Mouse (Mus musculus): ENCODE results near the gene Rbm20.

Rbm20 gene

DNA sequence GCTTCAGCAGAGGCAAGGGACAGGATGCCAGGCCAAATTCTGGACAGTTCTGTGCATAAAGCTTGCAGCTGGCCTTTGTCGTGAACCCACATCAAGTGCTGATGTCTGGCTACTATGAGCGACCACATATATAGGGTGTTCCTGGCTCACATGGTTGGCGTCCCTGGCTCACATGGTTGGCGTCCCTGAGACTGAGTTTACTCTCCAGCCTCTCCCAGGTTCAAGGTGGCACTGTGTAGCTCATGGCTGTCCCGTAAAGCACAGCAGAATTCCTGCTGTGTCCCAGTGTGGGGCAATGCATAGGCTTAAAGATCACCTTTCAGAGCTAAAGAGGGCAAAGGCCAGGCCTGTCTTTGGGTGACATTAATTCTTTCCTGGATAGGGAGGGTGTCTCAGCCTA lies 78.2 kb downstream of the Rbm20 start:
- no peak for DNase-seq (ENCODE audit: extremely low spot score)

DNA sequence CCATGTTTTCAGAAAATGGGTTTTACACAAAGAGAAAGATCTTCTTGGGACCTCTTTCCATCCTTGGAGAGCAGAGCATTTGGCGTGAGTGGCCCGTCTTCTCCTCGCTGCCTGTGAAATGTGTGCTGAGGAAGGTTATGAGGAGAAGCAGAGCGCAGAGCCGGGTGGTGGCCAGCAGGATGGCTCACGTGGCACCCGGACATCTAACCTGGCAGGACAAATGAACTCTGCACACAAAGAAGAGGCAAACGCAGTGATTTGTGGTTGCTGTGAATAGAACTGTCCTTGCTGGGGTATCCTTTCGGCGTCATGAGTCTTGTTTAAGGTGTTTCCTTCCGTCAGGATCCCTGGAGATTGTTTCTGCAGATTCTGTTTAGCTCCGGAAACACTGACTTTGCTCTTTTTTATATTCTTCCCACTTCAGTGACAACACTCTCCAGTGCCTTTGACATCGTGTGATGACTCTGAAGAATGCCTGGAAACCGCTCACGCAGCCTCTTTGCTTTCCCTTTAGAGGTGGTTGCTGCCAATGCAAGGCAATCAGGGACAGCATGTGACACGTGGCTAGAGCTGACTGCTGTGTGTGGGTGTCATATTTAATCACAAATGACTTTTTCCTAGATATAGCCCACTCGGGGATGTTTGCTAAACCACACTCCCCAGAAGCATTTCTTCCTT lies 80.5 kb downstream of the Rbm20 start:
- no peak for DNase-seq (ENCODE audit: extremely low spot score)

DNA sequence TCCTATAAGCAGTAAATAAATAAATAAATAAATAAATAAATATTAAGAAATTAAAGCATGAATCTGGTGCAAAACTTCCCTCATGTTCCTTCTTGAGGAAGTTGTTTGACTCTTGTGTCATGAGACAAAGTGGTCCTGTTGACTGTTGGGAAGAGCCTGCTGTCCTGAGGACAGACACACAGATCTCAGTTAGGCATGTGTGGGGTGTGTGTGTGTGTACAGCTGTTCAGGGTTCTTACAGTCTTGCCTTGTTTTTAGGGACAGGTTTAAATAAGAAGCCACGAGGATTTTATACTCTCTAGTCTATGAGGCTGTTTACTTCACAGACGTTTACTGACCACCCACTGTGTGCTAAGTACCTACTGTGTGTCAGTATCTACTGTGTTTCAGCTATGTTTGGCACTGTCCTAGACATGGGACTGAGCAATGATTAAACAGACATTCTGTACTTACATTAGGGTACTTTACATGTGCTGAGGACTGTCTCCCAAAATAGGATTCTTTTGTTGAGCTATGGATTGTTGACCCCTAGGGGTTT lies 81.8 kb downstream of the Rbm20 start:
- no peak for DNase-seq (ENCODE audit: extremely low spot score)

DNA sequence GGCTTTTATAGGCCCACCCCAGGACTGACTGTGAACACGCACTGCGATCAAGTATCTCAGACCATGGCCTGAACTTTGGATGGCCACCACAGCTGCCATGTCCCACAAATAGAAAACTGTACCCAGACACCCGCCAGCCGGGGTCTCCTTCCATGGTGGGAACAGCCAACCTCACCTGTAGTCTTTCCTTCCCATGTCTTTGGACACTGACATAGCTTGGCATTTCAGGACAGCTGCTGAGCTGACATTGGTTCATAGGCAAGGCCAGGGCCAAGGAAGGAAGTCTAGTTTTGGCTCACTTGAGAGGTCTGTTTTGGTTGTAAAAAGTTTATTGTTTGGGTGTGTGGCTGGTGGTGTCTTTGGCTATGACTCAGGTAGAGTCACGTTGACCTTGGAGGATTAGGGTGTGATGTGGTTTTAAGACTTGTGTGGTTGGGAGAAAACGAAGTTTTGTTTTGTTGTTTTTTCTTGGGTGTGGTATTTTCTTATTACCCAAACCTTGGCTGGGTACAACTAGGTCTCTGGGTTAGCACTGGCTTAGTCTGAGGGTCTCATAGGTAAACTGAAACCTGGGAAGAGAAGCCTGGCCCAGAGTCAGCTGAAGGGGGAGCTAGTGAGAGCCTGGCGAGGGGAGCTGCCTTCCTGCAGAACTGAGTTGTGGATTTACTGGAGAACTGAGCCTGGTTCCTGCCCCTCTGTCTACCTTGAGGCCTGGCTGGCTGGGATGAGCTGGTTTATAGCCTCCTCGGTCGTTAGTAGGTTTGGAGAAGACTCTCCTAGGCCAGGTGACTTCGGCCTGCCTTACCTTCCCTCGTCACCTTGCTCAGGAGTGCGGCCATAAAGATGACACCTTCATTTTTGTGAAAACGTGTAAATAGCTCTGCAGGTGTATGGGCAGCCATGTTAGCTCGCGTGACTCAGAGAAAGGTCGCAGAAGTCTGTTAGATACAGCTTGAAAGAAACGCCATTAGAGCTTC lies 83.3 kb downstream of the Rbm20 start:
- DNase-seq (ENCODE audit: extremely low spot score), result no peak

DNA sequence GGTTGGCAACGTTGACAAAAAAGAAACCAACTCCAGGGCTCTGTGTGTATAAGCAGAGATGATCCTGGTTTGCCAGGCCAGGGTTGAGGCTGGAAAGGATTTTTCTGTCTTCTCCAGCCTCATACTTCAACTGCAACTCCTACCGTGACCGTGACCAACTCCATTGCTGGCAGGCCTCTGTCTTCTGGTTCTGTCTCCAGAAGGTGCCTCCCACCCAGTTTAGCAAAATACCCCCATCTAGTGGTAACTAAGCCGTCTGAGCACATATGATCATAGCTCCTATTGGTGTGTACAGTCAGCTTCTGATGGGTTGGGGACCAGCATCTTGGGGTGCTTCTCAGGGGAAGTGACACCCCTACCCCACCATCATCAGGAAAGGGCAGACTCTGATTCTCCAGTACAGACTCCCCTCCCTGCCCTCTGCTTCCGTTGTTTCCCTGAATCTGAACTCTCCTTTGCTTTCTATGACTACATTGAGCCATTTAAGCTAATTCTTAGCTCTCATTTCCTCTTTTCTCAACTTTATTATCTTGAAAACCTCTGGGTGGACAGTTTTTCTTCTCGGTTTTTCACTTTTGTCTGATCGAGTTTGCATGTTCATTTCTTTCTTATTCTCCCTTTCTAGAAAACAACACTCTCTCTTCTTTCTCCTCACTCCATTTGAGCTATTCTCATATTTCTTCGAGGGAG lies 85.8 kb downstream of the Rbm20 start:
- no peak for DNase-seq (ENCODE audit: extremely low spot score)

DNA sequence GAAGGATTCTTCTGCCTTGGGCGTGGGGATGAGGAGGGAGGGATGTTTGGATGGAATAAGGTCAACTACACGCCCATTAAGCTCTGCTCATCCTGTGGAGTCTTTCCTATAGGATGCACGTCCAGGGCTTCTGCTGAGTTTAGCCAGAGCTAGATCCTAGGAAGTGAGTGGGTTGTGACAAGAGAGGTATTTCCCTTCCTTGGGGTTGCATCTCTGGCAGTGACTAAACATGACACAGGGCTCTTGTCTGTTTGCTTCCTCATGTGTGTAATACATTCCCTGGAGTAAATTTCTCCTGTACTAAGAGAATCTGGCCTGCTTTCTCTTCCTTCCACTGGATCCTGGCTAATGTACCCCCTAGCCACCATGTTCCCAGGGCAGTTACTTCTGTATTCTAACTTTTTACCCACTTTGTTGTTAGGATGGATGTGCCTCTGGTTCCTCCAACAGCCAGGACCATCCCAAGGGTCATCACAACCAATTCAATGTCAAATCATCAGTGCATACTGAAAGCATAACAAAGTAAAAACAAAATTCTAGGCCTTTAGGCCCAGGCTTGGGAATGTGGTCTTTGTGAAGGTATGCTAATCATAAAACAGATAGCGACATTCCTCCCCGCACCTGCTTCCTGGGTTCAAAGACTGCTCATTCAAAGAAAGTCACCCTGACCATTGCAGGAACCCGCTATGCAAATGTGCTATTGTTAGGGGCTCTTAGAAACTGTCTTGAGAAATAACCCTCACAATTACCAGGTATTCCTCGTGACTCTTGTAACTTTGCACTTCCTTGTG lies 87.8 kb downstream of the Rbm20 start:
- DNase-seq (ENCODE audit: extremely low spot score), result no peak

DNA sequence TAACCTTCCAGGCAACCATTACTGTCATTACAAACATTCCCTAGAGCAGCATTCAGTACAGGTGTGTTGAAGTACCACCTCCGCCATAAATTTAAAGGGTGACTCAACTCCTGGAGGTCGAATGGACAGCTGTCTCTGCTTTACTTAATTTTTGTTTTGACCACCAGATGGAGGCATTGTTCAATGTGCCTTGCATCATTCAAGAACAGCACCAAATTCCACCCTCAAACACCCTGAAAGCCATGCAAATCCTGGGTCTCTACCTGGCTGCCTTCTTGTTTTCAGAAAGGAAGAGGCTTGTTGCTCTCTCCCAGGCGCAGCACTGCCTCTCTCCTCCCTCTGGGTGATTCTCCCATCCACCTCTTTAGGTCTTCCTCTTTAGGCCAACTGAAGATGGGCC lies 91.4 kb downstream of the Rbm20 start:
- DNase-seq (ENCODE audit: extremely low spot score), result peak; percentile 48

DNA sequence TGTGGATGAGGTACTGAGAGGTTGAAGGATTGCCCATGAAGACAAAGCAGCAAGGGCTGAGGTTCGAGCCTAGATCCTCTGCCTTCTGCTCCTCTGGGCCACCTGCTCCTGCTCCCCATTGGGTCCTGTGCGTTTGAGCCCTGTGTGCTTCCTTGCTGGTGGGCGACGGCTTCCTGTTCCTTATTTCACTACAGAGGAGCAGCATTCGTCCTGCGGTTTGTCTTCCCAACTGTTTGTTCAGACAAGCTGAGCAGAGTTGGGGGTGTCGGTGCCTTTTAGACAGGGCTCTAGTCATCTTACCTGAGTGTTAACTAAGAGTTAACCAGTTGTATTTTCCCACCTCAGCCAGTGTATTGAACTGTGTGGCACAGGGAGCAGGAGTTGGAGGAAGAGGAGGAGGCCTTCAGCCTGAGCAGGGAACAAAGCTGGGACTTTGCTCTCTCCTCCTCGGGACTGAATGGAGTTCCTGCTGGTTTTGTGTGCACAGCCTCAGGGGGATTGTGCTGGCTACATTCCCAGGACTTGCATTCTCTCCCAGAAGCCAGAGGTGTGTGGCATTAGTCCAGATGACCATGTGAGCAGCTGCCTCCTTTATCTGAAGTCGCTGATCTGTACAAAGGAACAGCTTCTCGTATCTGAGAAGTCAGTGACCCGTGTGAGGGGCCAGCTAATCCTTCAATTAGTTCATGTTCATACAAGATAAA lies 97.0 kb downstream of the Rbm20 start:
- DNase-seq (ENCODE audit: extremely low spot score), result peak; percentile 40

DNA sequence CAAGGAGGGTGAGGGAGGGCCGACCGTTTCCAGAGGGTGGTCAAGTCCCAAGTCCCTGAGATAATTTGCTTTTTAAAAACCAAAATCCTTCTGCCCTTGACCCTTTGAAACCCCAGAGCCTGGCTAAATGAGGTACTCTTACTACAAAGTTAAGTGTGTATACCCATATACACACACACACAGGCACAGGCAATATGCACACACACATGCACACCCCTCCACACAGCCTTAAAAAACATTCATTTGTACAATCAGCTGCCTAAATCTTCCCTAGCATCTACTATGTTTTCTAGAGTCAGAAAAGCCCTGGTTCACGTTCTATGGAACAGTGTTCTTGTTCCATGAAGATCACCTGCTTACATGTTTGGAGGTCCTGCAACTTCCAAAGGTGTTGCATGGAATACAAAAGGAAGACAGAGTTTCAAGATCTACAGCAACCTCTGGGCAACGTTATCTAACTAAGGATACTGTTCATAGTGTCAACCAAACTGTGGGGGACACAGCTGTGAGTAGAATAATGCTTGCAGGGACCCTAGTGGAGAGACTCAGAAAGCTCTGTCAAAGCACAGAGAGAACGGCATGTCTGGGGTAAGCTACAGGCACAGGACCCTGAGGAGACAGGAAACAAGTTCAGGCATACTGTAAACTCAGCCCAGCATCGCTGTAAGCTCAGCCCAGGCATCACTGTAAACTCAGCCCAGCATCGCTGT lies 97.7 kb downstream of the Rbm20 start:
- no peak for DNase-seq (ENCODE audit: extremely low spot score)

DNA sequence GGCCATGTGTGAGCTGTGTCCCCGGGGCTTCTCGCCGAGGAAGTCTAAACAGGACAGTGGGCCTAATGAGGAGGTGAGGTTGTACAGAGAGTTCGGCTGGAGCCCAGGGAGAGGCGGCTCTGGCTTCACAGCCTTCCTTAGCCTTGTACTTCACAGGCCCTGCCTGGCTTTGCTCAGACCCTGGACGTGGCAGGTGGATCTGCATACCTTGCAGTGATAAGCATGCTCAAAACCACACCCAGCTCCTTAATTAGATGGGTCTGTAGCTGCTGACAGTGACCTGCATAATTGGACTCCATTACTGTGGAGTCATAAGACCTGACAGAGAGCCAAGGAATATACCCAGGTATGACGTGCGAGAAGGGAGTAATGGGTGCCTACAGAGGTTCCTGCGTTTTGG lies 102.3 kb downstream of the Rbm20 start:
- DNase-seq (ENCODE audit: extremely low spot score), result no peak

DNA sequence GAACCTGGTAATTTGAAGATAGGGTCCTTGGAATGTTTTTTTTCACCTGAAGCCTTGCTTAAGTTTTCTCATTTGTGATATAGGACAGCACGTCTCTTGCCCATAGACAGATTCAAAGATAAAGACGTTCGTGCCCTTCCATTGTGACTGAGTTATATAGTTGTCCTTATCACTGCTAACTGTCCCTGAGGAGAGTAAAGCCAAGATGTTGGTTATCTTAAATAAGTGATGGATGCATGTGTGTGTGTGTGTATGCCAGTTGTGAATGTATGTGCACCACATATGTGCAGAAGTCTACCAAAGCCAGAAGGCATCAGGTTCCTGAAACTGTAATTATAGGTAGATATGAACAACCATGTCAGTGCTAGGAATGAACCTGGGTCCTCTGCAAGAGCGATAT lies 102.7 kb downstream of the Rbm20 start:
- DNase-seq (ENCODE audit: extremely low spot score), result no peak

DNA sequence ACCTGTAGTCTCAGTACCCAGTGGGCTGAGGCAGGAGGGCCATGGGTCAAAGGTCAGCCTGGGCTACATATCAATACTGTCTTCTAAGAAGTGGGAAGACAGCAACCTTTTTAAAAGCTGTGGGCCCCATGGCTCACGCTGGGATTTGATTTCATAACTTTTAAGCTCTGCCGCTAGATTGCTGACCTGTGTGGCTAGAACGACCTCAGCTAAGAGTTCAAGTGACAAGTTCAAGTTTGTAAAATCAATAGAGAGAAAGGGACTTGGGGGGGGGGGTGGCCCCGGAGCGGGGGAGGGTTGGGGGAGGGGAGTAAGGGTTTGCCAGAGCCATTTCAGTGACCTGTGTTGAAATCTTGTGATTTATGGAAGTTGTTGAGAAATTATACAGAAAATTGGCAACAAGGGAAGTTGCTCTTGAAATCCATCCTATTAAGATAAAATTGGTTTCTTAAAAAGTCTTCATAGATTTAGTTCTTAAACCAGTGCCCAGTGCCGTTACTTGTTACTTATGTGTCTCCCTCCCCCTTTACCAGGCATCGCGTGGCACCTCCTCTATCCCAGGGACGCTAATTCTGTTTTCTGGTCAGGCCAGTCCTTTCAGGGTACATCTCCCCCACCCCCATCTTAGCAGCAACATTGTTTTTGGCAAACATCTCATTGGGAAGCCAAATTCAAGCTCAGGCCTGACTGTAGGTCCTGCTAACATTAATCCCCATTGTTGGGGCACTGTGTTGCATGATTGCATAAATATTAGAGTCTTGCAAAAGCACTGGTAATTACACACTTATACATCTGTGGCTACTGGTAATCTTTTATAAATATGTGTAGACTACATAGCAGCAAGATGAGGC lies 103.9 kb downstream of the Rbm20 start:
- DNase-seq (ENCODE audit: extremely low spot score), result no peak

DNA sequence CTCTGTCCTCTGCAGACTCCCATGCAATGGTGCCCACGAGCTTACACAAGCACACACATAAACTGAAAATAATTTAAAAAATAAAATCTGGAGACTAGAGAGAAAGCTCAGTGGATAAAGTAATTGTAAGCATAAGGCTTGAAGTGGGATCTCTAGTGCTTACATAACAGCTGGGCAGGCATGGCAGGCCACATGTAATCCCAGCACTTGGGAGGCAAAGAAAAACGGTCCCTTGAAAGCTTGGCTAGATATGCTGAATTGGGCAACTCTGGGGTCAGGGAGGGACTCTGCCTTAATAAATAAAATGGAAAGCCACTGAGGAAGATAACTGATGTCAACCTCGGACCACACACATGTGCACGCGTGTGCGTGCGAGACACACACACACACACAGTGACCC lies 104.7 kb downstream of the Rbm20 start:
- DNase-seq (ENCODE audit: extremely low spot score), result no peak

DNA sequence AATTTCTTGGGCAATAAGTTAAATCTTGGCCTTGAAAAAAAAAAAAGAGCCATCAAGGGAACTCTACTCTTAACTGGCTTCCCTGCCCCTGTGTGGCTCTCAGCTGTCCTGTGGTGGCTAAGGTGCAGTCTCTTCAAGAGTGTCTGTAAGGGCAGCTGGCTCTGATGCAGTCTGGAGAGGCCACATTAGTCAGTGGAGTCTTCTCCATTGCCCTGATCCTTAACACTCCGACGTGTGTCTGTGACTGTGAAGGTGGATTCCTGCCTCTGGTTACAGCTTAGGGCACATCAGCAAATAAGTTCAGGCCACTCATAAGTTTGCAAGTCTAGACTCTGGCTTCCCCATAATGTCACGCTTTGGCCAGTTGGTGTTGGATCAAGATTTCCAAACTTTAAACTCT lies 108.2 kb downstream of the Rbm20 start:
- no peak for DNase-seq (ENCODE audit: extremely low spot score)

DNA sequence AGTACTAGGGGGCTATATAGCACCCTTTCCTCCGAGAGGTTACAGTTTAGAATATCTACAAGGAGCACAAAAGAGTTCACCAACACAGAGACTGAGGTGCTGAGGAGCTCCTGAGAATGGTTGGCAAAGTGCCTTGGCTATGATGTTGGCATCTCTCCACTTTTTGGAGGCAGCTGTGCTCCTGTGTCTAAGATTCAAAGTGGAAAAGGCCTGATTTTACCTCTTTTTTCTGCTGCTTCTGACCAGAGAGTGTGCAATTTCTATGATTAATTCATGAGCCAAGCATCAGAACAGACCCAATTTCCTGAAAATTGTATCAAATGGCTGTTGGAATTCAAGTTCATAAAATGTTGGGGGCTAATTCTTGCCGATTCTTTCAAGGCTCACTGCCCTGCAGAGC lies 109.1 kb downstream of the Rbm20 start:
- DNase-seq (ENCODE audit: extremely low spot score), result no peak

DNA sequence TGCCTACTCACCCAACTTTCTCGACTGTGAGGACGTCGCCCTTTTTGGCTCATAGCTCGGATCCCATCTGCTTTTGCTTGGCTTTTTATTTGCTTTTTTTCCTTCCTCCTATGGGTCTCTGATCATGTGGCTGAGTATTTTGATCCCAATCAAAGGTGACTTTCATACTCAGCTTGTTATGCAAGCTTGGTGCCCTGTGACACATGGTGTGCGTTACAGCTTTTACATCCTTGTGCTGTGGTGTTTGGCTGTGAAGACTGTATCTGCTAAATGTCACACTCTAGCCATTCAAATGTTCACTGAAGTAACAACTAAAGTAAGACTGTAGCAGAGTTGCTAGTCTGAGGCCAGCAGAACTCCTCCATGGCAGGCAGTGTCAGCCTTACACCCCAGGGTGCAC lies 109.7 kb downstream of the Rbm20 start:
- no peak for DNase-seq (ENCODE audit: extremely low spot score)

DNA sequence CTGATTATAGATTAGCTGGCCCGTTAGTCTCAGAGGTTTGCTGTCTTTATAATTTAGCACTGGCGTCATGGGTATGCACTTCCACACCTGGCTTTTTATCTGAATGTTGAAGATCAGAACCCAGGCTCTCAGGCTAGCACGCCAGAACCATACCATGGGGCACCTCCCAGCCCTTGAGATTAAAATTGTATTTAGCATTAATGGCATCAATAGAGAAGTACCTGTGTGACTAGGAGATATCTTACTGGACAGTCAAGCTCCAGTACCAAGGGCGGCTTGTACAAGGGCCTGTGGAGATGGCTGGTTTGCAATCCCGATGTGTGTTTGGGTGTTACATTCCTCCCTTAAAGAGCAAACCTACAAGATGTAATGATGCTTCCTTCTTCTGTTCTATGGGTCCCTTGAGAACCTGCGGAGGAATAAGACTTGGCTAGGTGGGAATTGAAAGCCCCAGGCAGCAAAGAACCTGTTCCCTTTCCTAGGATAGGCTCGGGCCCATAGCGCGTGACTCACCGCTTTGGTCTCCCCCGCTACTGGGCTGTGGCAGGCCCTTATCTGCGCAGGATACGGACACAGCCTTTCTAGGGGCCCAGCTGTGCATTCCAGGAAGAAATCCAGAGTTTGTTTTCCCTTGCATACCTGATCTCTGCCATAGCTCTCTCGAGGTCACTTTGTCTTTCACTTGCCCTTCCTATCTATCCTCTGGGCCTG lies 111.7 kb downstream of the Rbm20 start:
- DNase-seq (ENCODE audit: extremely low spot score), result no peak

DNA sequence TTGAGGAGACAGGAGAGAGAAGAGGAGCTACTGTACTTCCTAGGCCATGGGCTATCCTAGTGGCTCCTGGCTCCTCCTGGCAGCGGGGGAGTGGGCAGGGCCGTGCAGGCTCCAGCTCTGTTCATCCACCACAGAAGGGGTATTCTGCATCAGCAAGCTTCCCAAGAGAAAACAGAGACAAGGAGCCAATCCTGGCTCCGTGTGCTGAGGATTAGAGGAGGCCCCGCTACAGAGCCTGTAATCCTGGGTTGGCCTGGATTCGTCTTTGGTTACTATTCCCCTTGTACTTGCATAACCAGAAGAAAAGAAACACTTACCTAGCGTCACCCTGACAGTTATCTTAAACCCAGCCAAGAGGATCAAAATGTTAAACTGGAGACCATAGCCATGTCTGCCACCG lies 112.5 kb downstream of the Rbm20 start:
- DNase-seq (ENCODE audit: extremely low spot score), result no peak

All from embryo, embryonic 9.5 days (tissue).